Mouse (Mus musculus) heart, embryonic 14.5 days (tissue): Measurements from ENCODE around the gene Rtp1. TPM values are rescaled to one million over a fixed set of nuclear protein-coding genes. Genes with fewer than 3 reads are reported as not detected.

Experiments
- ATAC-seq: fragments of 200-750 bp; cut with Nextera tagmentation; 2 replicates; pipeline ENCODE4 v1.8.0; 2017; ENCODE audit warnings: low read depth, moderate TSS enrichment; ENCODE audit not compliant: insufficient number of reproducible peaks, insufficient read depth, low FRiP score
- H3K27ac ChIP-seq, 2 experiments: fragments of 200-500 bp in 1 of 2; fragments of 300-500 bp in 1 of 2; sonication (generic) in 1 of 2; replicated peaks in 1 of 2; 2 replicates each; pipeline ENCODE4 v1.5.1; 2012 to 2014; ENCODE audit warnings: low read depth in 2 of 2, low read length in 2 of 2, control low read depth in 1 of 2, mild to moderate bottlenecking in 1 of 2, mixed read lengths in 1 of 2; ENCODE audit not compliant: control insufficient read depth in 1 of 2, insufficient read depth in 1 of 2
- H3K27me3 ChIP-seq: fragments of 300-500 bp; sonication (generic); 2 replicates; pipeline ENCODE4 v1.6.1; 2014; ENCODE audit warnings: mild to moderate bottlenecking, low read length, control low read depth; ENCODE audit not compliant: control insufficient read depth, insufficient read depth
- H3K36me3 ChIP-seq: fragments of 300-500 bp; sonication (generic); 2 replicates; pipeline ENCODE4 v1.6.1; 2014; ENCODE audit warnings: mild to moderate bottlenecking, control low read depth, low read length, mixed read lengths; ENCODE audit not compliant: control insufficient read depth, insufficient read depth
- H3K4me1 ChIP-seq, 2 experiments: fragments of 200-500 bp in 1 of 2; fragments of 300-500 bp in 1 of 2; sonication (generic) in 1 of 2; 2 replicates each; pipeline ENCODE4 v1.6.1; 2012 to 2014; ENCODE audit warnings: low read length in 2 of 2, control low read depth in 1 of 2, mixed read lengths in 1 of 2; ENCODE audit not compliant: control insufficient read depth in 2 of 2, insufficient read depth in 2 of 2
- H3K4me2 ChIP-seq: fragments of 300-500 bp; sonication (generic); 2 replicates; pipeline ENCODE4 v1.6.1; 2014; ENCODE audit warnings: mild to moderate bottlenecking, low read length
- H3K4me3 ChIP-seq, 2 experiments: fragments of 200-500 bp in 1 of 2; fragments of 300-500 bp in 1 of 2; sonication (generic) in 1 of 2; 2 replicates each; pipeline ENCODE4 v1.5.1; 2012 to 2014; ENCODE audit warnings: low read length in 2 of 2, mild to moderate bottlenecking in 2 of 2, control low read depth in 1 of 2, low read depth in 1 of 2, moderate library complexity in 1 of 2; ENCODE audit not compliant: control insufficient read depth in 1 of 2, insufficient read depth in 1 of 2
- H3K9ac ChIP-seq: fragments of 300-500 bp; sonication (generic); 2 replicates; pipeline ENCODE4 v1.6.1; 2014; ENCODE audit warnings: mild to moderate bottlenecking, low read length
- H3K9me3 ChIP-seq: fragments of 300-500 bp; sonication (generic); 2 replicates; pipeline ENCODE4 v1.6.1; 2016; ENCODE audit warnings: low read length, control low read depth; ENCODE audit not compliant: control insufficient read depth
- WGBS: fragments of 180-500 bp; shearing (Covaris S2); extraction: QIAGEN DNeasy Blood & Tissue Kit; methylation state at CpG from one replicate; pipeline ENCODE4 v1.1.7; 2014; 5-methylcytosine and 5-hydroxymethylcytosine counted together
- polyA plus RNA-seq: library from polyadenylated mRNA; unstranded; fragments of >200 nt; fragmentation: Nextera tagmentation; extraction: Ambion mirVana; gene quantifications from 2 replicates; pipeline ENCODE4 v1.2.1, GENCODE M21; 2014

The Rtp1 gene
- polyA plus RNA-seq, 1 experiment from 2014 or later: not detected

DNA sequence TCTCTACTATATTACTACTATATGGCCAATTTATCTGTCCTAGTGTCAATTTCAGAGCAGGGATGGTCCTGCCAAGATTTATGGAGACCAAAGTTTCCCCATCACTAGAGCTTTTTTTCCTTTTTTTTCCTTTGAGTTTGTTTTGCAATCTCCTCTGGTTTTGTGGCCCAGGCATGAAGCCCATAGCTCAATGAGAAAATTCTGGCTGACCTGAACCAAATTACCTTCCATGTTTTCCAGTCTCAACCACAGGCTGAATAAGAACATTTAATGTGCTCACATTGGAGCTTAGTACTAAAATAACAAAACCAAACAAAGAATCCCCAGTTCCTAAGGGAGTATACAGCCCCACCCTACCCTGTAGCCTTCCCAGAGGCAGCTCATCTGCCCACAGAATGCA lies 47.7 kb downstream of the Rtp1 start:
- no peaks in the 10 kb centered on the region for H3K9me3 ChIP-seq
- no peaks in the 10 kb centered on the region for H3K27me3 ChIP-seq
- H3K36me3 ChIP-seq: no peaks in the 10 kb centered on the region
- no peak overlapping the region for H3K4me3 ChIP-seq
- no peak overlapping the region for H3K4me2 ChIP-seq
- H3K27ac ChIP-seq: no peak overlapping the region
- H3K4me1 ChIP-seq: no peaks in the 10 kb centered on the region
- no peak for ATAC-seq
- H3K9ac ChIP-seq: no peak overlapping the region

DNA sequence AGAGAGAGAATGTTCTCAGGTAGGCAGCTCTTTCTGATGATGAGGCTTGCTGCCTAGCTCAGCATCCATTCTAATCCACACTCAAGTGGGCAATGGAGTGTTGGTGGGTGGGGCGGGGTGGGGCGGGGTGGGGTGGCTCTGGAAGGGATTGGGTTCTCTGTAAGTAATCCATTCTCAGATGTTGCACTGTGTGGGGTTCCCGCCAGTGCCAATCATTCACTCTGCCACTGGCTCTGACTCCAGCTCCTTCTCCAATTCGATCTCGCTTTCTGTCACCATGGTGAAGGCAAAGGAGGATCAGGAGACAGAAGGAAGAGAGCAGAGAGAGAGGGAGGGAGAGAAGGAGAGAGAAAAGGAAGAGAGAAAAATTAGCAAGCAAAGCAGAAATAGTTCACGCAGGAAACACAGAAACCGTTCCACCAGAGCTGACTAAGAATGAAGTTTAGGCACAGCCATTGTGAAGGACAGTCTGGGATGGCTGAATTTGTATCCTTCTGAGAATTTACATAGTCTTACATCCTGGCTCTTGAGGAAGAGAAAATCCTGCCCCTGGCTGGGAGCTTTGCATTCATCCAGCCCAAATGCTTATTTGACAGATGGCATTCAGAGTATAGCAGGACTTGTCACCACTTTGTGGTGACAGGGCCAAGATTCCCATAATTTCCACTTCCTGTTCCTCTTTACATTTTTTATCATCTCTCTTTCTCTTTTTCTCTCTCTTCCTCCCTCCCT lies 51.1 kb downstream of the Rtp1 start:
- Histone ChIP-seq H3K4me2 (no peak overlapping the region), H3K9ac (no peak overlapping the region), H3K4me3 (no peak overlapping the region), H3K36me3 (no peaks in the 10 kb centered on the region), H3K4me1 (no peaks in the 10 kb centered on the region), H3K27ac (no peak overlapping the region), H3K9me3 (no peaks in the 10 kb centered on the region), H3K27me3 (no peaks in the 10 kb centered on the region)
- 72% methylated on average over 7 of the region's 7 CpGs for WGBS
- no peak for ATAC-seq

DNA sequence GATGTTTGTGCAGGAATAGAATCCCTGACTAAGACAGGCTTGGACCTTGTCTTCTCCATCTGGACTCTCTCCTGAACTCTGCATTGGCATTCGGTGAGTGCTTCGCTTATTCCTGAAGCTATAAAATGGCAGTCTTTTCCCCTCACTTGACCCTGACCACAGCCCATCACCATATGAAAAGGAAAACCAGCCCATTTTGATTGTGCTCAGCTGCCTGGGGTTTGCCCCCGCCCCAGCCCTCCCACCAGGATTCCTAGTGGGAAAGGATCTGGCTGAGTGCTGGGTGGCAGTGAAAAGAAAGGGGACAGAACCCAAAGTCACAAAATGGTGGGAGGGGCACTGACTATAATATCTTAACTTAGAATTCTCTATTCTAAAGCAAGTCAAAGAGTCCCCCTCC lies 53.3 kb downstream of the Rtp1 start:
- peaks cover 5% of the 10 kb centered on the region; the same call in 1 of the 2 replicates for H3K36me3 ChIP-seq
- no peak overlapping the region for H3K9ac ChIP-seq
- WGBS: 89% methylated on average over 3 of the region's 3 CpGs
- H3K9me3 ChIP-seq: no peaks in the 10 kb centered on the region
- H3K27me3 ChIP-seq: no peaks in the 10 kb centered on the region
- H3K4me3 ChIP-seq: no peak overlapping the region
- no peak for ATAC-seq
- no peak overlapping the region for H3K27ac ChIP-seq
- H3K4me2 ChIP-seq: no peak overlapping the region
- no peaks in the 10 kb centered on the region for H3K4me1 ChIP-seq

DNA sequence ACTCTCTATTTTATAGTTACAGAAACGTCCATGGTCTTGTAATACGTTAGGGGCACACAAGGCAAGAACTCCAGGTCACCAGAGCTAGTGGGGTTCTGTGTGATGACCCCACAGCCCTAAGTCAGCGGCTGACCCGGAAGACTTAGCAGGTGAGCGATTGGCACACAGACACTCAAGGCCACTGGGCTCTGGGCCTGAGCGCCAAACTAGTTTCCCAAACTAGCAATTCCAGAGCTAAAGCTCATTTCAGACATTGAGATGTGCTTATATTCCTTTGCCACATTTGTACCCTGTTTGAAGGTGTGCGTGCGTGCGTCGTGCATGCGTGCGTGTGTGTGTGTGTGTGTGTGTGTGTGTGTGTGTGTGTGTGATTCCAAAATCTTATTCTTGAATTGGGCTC lies 53.9 kb downstream of the Rtp1 start:
- Histone ChIP-seq H3K4me2 (no peak overlapping the region), H3K4me3 (no peak overlapping the region), H3K36me3 (peaks cover 5% of the 10 kb centered on the region; the same call in 1 of the 2 replicates), H3K9me3 (no peaks in the 10 kb centered on the region), H3K27me3 (no peaks in the 10 kb centered on the region), H3K4me1 (no peaks in the 10 kb centered on the region), H3K9ac (no peak overlapping the region), H3K27ac (no peak overlapping the region)
- no peak for ATAC-seq
- 92% methylated on average over 12 of the region's 12 CpGs for WGBS

DNA sequence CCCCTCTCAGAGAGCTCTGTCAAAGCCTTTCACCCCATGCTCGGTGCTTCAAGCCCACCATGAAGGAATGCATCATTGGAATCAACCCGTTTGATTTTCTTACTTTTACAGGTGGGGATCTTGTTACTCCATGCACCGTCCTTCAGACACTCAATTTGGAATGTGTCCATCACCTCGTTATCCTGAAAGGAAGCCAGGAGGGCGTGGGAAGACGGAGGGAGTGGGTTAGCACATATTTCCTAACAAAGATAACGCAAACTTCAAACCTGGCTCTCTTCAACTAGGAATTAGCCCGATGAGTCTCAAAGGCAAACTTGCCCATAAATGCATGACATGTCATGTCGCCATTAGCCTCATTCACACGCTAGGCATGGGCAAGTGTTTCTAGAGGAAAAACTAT lies 54.4 kb downstream of the Rtp1 start:
- Histone ChIP-seq H3K9me3 (no peaks in the 10 kb centered on the region), H3K4me3 (no peak overlapping the region), H3K27ac (no peak overlapping the region), H3K9ac (no peak overlapping the region), H3K27me3 (no peaks in the 10 kb centered on the region), H3K4me2 (no peak overlapping the region), H3K4me1 (no peaks in the 10 kb centered on the region), H3K36me3 (peaks cover 5% of the 10 kb centered on the region; the same call in 1 of the 2 replicates)
- no peak for ATAC-seq
- 75% methylated on average over 10 of the region's 10 CpGs for WGBS

Other genes starting within 250 kb of the Rtp1 start
- 16.2 and 16.7 TPM in 2 replicates for gene St6gal1, start 204.4 kb upstream of the Rtp1 start, polyA plus RNA-seq
- 7.8 and 9.5 TPM in 2 replicates for gene Rtp4, start 91.2 kb downstream of the Rtp1 start, polyA plus RNA-seq
- gene Masp1, start 91.7 kb downstream of the Rtp1 start, polyA plus RNA-seq: 17.2 and 18.0 TPM in 2 replicates